Mouse (Mus musculus) lung, embryonic 16.5 days (tissue): Measurements from ENCODE around the gene Dtnb. TPM values are rescaled to one million over a fixed set of nuclear protein-coding genes. Genes with fewer than 3 reads are reported as not detected.

Experiments used
- ATAC-seq: fragments of 200-750 bp; cut with Nextera tagmentation; 2 replicates; pipeline ENCODE4 v1.8.0; 2017; ENCODE audit warnings: low read depth, mild to moderate bottlenecking, moderate library complexity
- H3K27ac ChIP-seq: fragments of 300-500 bp; sonication (generic); 2 replicates; pipeline ENCODE4 v1.5.1; 2014; ENCODE audit warnings: mild to moderate bottlenecking, control low read depth, low read length
- H3K27me3 ChIP-seq: fragments of 300-500 bp; sonication (generic); 2 replicates; pipeline ENCODE4 v1.6.1; 2014; ENCODE audit warnings: low read depth, low read length, mixed read lengths; ENCODE audit not compliant: control insufficient read depth, insufficient read depth
- H3K36me3 ChIP-seq: fragments of 300-500 bp; sonication (generic); 2 replicates; pipeline ENCODE4 v1.6.1; 2014; ENCODE audit warnings: low read length; ENCODE audit not compliant: control insufficient read depth, insufficient read depth
- H3K4me1 ChIP-seq: fragments of 300-500 bp; sonication (generic); replicated peaks from 2 replicates; pipeline ENCODE4 v1.6.1; 2014; ENCODE audit warnings: low read length, mixed read lengths; ENCODE audit not compliant: control insufficient read depth, insufficient read depth
- H3K4me2 ChIP-seq: fragments of 300-500 bp; sonication (generic); 2 replicates; pipeline ENCODE4 v1.6.1; 2014; ENCODE audit warnings: low read depth, low read length, control low read depth
- H3K4me3 ChIP-seq: fragments of 300-500 bp; sonication (generic); 2 replicates; pipeline ENCODE4 v1.5.1; 2014; ENCODE audit warnings: mild to moderate bottlenecking, low read length, control low read depth
- H3K9ac ChIP-seq: fragments of 300-500 bp; sonication (generic); 2 replicates; pipeline ENCODE4 v1.6.1; 2014; ENCODE audit warnings: low read length, control low read depth
- H3K9me3 ChIP-seq: fragments of 300-500 bp; sonication (generic); 2 replicates; pipeline ENCODE4 v1.6.1; 2016; ENCODE audit warnings: low read length; ENCODE audit not compliant: control insufficient read depth
- WGBS: fragments of 180-500 bp; shearing (Covaris S2); extraction: QIAGEN DNeasy Blood & Tissue Kit; methylation state at CpG from one replicate; pipeline ENCODE4 v1.1.7; 2014; 5-methylcytosine and 5-hydroxymethylcytosine counted together
- polyA plus RNA-seq: library from polyadenylated mRNA; unstranded; fragments of >200 nt; fragmentation: Nextera tagmentation; extraction: Ambion mirVana; gene quantifications from 2 replicates; pipeline ENCODE4 v1.2.1, GENCODE M21; 2015

Dtnb gene
- polyA plus RNA-seq, 1 experiment from 2014 or later = 28.2 TPM

DNA sequence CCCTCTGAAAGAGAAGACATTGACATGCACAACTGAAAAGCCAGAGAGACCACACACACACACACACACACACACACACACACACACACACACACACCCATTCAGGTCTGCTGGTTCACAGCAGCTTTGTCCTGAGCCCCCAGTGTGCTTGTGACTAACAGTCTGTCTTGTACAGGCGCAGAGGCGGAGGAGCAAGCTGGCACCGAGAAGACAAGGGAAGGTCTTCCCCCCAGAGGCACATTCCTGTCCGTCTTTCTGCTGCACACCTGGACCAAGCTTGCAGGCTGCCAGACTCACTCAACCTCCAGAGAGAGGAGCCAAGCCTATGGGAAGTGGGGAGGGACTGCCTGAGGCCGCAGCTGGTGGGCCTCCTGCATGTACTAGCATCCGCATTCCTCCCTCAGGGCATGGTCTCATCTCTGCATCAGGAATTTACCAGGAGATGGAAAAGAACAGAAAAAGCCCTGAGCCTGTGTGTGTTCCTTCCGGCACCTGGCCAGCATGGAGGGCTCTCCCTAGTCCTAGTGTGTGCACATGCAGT is 208.8 kb downstream of the Dtnb start:
- peak; percentile 58 for ATAC-seq
- H3K4me2 ChIP-seq = peak overlapping the region; percentile 30; the same call in 1 of the 2 replicates
- no peaks in the 10 kb centered on the region for H3K27me3 ChIP-seq
- no peak overlapping the region for H3K4me3 ChIP-seq
- H3K9me3 ChIP-seq = no peaks in the 10 kb centered on the region
- 19% methylated on average over 7 of the region's 7 CpGs for WGBS
- H3K9ac ChIP-seq = peak overlapping the region; percentile 3; the same call in 1 of the 2 replicates
- H3K36me3 ChIP-seq = no peaks in the 10 kb centered on the region
- H3K4me1 ChIP-seq = peaks cover 65% of the 10 kb centered on the region
- H3K27ac ChIP-seq = peak overlapping the region; percentile 88

DNA sequence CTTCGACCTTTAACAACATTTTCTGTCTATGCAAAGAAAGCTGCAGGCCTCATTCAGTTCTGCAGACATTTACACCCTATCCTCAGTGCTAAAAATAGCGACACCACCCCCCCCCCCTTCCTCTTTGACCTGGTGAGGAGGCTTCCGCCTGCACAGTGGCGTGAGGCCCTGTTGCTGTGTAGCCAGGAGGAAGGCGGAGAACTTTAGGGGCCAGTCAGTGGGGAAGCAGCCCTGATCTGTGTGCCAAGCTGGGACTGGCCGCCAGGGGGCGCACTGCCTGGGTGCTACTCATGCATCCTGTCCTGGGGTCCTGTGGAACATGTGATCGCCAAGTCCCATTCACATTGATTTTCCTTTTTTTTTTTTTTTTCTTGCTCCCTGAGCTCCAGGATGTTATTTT is 209.3 kb downstream of the Dtnb start:
- peak overlapping the region; percentile 88 for H3K27ac ChIP-seq
- no peaks in the 10 kb centered on the region for H3K27me3 ChIP-seq
- no peaks in the 10 kb centered on the region for H3K36me3 ChIP-seq
- H3K4me3 ChIP-seq = no peak overlapping the region
- peak; percentile 87 for ATAC-seq
- peaks cover 65% of the 10 kb centered on the region for H3K4me1 ChIP-seq
- peak overlapping the region; percentile 30; the same call in 1 of the 2 replicates for H3K4me2 ChIP-seq
- WGBS = 0% methylated on average over 8 of the region's 8 CpGs
- no peaks in the 10 kb centered on the region for H3K9me3 ChIP-seq
- H3K9ac ChIP-seq = peak overlapping the region; percentile 3; the same call in 1 of the 2 replicates

DNA sequence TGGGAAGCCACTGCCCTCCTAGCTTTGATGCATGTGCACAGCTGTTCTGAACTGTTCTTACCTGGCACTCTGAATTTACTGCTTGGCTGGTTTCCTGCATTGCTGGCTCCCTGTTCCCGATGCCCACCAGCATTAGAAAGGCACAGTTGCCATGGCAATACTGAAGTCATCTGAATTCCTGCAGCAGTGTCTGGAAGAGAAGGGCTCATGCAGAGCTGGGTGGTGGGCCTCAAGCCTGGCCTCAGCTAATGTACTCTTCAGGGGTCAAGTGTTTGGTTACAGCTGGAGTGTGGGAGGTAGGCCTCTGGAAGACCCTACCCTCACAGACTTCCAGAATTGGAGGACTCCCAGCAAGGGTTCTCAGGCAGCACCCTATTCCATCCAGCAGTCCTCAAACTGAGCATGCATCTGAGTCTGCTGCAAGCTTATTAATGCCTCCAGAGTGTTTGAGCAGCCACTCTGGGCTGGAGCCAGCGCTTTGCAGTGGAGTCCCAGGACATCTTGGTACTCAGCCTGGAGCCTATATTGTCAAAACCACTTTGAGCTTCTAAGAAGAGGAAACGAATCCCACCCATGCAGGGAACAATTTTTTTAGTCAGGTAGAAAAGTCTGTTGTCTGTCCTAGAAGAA is 211.1 kb downstream of the Dtnb start:
- no peak for ATAC-seq
- Histone ChIP-seq H3K9ac (no peak overlapping the region), H3K36me3 (no peaks in the 10 kb centered on the region), H3K4me3 (no peak overlapping the region), H3K27me3 (no peaks in the 10 kb centered on the region), H3K4me1 (peaks cover 78% of the 10 kb centered on the region), H3K4me2 (no peak overlapping the region), H3K27ac (peak overlapping the region; percentile 28), H3K9me3 (no peaks in the 10 kb centered on the region)
- 24% methylated on average over 3 of the region's 3 CpGs for WGBS

DNA sequence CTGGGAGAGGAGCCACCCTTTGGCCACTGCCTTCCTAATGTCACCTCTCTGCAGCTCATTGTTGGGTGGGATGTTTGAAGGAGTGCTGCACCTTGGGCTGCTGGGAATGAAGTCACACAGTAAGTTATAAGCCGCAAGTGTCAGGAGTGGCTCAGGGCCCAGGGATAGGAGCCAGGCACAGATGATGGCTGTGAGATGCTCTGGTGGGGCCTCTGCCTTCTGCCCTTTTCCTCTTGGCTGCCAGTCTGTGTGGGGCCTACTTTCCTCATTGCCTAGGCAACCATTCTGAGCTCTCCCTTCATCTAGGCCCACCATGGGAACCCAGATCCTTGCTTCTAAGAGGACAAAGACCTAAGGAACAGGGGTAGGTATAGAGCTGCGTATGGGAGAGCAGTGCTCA is 212.1 kb downstream of the Dtnb start:
- ATAC-seq = no peak
- WGBS = 64% methylated on average over 2 of the region's 2 CpGs
- Histone ChIP-seq H3K9me3 (no peaks in the 10 kb centered on the region), H3K4me2 (no peak overlapping the region), H3K27me3 (no peaks in the 10 kb centered on the region), H3K4me3 (no peak overlapping the region), H3K27ac (peak overlapping the region; percentile 3; the same call in 1 of the 2 replicates), H3K4me1 (peaks cover 85% of the 10 kb centered on the region), H3K9ac (no peak overlapping the region), H3K36me3 (no peaks in the 10 kb centered on the region)

DNA sequence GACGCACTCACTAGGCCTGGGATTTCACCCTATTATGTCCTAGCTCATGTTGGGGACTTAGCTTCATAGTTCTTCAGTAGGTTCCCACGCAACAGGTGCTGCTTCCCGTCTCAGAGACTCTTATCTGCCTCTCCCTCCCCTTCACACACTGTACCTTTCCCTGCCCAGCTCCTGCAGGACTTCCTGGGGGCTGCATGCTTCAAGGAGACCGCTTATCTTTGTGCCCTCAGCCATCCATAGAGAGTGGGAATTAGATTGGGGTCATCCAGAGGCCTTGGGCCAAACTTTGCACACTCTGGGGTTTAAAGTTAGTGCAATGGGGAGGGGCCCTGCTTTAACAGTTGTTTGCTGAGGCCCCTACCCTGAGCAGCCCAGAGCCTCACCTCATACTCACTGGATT is 212.5 kb downstream of the Dtnb start:
- Histone ChIP-seq H3K36me3 (no peaks in the 10 kb centered on the region), H3K4me1 (peaks cover 83% of the 10 kb centered on the region), H3K4me2 (no peak overlapping the region), H3K27me3 (no peaks in the 10 kb centered on the region), H3K4me3 (no peak overlapping the region), H3K9ac (no peak overlapping the region), H3K9me3 (no peaks in the 10 kb centered on the region), H3K27ac (peak overlapping the region; percentile 3; the same call in 1 of the 2 replicates)
- 47% methylated on average over 4 of the region's 4 CpGs for WGBS
- ATAC-seq = no peak

DNA sequence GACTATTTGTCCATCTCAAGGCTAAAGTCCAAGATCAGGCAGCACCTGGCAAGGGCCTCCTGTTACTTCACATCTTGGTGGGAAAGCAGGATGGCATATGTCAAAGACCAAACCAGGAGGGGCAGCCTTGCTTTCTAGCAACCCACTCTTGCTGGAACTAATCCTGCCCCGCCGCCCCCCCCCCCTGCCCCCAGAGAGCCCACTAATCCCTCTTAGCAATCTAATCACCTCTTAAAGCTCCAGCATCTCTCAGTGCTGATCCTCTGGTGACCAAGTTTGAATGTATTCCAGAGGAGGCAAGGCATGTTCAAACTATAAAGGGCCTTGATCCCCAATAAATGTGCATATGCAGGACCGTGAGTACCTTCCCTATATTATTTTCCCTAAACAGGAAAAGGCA is 214.9 kb downstream of the Dtnb start:
- Histone ChIP-seq H3K9me3 (no peaks in the 10 kb centered on the region), H3K36me3 (no peaks in the 10 kb centered on the region), H3K9ac (no peak overlapping the region), H3K27ac (peak overlapping the region; percentile 76), H3K4me1 (peaks cover 65% of the 10 kb centered on the region), H3K27me3 (no peaks in the 10 kb centered on the region), H3K4me2 (no peak overlapping the region), H3K4me3 (no peak overlapping the region)
- 48% methylated on average over 3 of the region's 3 CpGs for WGBS
- ATAC-seq = no peak

DNA sequence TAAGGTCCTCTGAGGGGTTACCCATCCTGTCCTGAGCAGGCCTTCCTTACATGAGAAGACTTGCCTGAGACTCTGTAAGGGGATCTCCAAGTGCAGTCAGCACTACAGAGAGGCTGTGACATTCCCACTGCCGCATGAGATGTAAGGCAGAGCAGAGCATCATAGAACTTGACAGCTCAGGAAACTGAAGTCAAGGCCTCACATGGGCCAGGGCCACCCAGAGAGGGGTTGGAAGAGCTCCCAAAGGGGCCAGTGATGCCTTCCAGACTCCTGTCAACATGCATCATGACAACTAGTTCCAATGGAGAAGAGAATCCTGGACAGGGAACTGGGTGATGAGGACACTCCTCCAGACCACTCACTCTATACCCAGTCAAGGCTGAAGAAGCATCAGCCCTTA is 215.4 kb downstream of the Dtnb start:
- Histone ChIP-seq H3K27ac (peak overlapping the region; percentile 89), H3K36me3 (no peaks in the 10 kb centered on the region), H3K4me3 (no peak overlapping the region), H3K4me2 (peak overlapping the region; percentile 27), H3K9me3 (no peaks in the 10 kb centered on the region), H3K27me3 (no peaks in the 10 kb centered on the region), H3K9ac (no peak overlapping the region), H3K4me1 (peaks cover 62% of the 10 kb centered on the region)
- peak; percentile 60 for ATAC-seq
- WGBS = 38% methylated on average over 1 of the region's 1 CpGs

DNA sequence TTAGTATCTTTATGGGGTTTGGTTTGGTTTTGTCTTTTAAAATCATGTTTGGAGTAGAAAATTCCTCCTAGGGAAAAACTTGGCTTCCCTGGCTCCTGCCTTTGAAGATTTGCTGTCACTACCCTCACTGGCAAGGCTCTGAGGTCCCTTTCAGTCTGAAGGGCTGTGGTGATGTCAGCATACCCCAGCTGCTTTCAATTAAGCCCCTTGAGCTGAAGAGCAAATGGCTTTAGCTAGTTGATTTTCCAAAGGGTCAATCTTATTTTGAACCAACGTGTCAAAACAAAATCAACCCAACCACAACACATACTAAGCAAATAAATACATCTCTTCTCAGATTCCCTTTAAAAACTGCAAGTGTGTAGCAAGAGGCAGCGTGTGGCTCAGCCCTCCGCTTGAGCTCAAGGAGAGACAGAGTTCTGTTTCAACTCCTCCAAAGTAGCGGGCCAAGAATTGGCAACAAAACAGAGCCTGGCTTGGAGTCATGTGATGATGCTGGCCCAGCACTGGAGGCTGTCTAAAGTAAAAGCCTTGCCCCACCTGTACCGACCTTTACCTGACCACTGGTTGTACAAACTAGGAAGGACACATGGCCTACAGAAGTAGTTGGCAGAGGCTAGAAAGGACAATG is 216.4 kb downstream of the Dtnb start:
- Histone ChIP-seq H3K27me3 (no peaks in the 10 kb centered on the region), H3K4me1 (peaks cover 53% of the 10 kb centered on the region), H3K36me3 (no peaks in the 10 kb centered on the region), H3K4me2 (no peak overlapping the region), H3K27ac (peak overlapping the region; percentile 89), H3K9ac (no peak overlapping the region), H3K4me3 (no peak overlapping the region), H3K9me3 (no peaks in the 10 kb centered on the region)
- peak; percentile 64 for ATAC-seq
- WGBS = 40% methylated on average over 5 of the region's 5 CpGs

DNA sequence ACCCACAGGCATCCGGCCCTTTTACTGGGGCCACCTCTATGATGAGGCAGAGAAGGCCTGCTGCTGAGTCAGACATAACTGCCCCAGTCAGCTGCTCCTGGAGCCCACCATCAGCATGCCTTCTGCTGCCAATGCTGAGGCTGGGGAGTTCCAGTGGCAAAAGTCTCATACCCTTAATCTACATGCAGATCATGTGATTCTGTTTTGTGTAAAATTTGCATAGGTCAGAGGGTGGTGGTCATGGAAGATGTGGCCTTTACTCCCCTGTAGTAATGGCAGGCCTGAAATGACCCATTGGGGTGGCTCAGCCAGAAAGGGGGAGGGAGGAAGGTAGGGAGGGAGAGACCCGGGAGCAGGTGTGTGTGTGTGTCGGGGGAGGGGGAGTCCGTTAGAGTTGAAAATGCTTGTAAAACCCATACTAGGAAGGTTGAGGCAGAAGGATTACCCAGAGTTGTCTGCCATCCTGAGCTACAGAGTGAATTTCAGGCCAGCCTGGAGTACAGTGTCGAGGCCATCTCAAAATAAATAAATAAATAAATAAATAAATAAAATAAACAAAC is 217.5 kb downstream of the Dtnb start:
- H3K27ac ChIP-seq = no peak overlapping the region; the same call in 1 of the 2 replicates
- H3K27me3 ChIP-seq = no peaks in the 10 kb centered on the region
- H3K4me3 ChIP-seq = no peak overlapping the region
- no peaks in the 10 kb centered on the region for H3K36me3 ChIP-seq
- H3K4me1 ChIP-seq = peaks cover 42% of the 10 kb centered on the region
- ATAC-seq = no peak
- WGBS = 58% methylated on average over 5 of the region's 5 CpGs
- no peak overlapping the region for H3K4me2 ChIP-seq
- H3K9me3 ChIP-seq = no peaks in the 10 kb centered on the region
- H3K9ac ChIP-seq = no peak overlapping the region
